Mouse (Mus musculus): ENCODE results near the gene Tmco5b. TPM values are rescaled to one million over a fixed set of nuclear protein-coding genes. Genes with fewer than 3 reads are reported as not detected.

Tmco5b gene
- polyA plus RNA-seq (2012; rRNA removed), result not detected in 2 replicates

DNA sequence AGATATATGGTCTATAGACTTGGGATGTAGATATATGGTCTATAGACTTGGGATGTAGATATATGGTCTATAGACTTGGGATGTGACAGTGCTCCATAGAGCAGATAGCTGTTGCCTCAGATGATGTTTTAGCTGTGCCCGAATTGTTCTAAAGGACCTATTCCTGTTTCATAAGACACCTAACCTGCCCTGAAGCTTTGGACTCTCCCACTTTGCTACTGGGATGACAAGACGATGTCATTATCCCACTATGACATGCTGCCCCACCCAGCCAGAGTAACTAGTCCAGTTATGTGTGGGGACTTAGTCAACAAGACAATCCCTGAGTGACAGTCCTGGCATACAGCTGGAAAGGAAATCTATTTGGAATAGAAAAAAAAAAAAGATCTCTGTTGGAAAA lies at the start of gene Tmco5b:
Gene Tmco5b, plus strand, starts transcription at position 301 of the 400 bp plus-strand sequence.

Other genes starting within 250 kb of the Tmco5b start
- 11.1 and 11.3 TPM in 2 replicates for gene Ryr3, start 68.6 kb upstream of the Tmco5b start, polyA plus RNA-seq (2012; rRNA removed)
- 0.23 and 0.64 TPM in 2 replicates for gene Fmn1, start 42.0 kb downstream of the Tmco5b start, polyA plus RNA-seq (2012; rRNA removed)

Measured in central nervous system, embryonic 14 days (tissue).